Mouse (Mus musculus) gastrocnemius, postnatal 4 days (tissue): Measurements from ENCODE around the gene Rock2. TPM values are rescaled to one million over a fixed set of nuclear protein-coding genes. Genes with fewer than 3 reads are reported as not detected.

ENCODE experiments used
- DNase-seq, 2 experiments: peaks; one replicate each; pipeline ENCODE4 v3.0.0; 2021 to 2022; ENCODE audit warnings: low spot score in 2 of 2, mixed read lengths in 2 of 2
- total RNA-seq, 2 experiments: library from RNA; stranded (reverse); gene quantifications; 2 replicates each; pipeline ENCODE4 v1.2.3; 2021

The Rock2 gene
- total RNA-seq, 2 experiments from 2014 or later = 122 to 125 TPM

DNA sequence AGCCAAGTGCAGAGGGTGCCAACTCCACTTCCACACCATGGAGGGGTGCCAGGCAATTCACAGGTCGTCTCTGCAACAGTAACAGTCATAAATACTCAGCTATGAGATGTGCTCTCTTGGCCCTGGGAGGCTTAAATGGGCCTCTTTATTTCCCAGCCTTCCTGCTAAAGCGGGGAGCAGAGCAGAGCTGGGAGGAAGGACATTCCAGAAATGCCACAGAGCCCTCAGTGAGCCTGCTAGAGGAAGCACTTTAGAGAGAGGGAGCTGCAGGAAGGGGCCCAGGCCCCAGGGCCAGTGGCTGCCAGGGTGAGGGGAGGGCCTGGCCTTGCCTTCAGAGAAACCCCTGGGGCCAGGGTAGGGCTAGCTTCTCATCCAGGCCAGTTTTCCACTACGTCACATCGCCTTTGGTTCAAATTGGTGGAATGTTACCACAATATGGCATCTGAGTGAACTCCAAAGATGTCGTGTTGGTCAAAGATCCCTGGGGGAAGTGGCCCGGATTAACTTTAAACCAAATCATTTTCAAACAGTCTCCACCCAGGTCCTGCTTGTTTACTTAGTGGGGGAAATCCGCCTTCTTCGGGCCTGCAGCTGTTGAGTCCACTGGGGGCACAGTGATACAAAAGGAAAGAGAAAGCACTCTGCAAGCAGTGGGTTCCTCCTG lies 24.2 kb upstream of the Rock2 start:
- DNase-seq = peak; percentile 30 to 62

DNA sequence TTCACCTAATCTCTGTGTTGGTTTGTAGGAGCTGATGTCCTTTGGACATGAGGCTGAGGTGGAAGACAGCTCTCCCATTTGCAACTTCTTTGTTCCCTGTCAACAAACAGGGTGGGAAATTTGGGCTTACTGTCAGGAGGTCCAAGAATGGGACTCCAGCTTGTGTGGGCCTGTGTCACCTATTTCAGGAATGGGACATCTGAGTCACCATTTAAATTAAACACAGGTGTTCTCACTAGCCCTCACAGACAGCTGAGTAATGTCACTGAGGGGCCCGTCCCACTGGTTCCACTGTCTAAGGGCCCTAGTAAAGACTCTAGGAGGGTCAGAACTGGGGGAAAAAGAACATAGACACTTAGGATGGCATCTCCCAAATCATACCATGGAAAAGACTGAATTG lies 22.7 kb upstream of the Rock2 start:
- DNase-seq = no peak

DNA sequence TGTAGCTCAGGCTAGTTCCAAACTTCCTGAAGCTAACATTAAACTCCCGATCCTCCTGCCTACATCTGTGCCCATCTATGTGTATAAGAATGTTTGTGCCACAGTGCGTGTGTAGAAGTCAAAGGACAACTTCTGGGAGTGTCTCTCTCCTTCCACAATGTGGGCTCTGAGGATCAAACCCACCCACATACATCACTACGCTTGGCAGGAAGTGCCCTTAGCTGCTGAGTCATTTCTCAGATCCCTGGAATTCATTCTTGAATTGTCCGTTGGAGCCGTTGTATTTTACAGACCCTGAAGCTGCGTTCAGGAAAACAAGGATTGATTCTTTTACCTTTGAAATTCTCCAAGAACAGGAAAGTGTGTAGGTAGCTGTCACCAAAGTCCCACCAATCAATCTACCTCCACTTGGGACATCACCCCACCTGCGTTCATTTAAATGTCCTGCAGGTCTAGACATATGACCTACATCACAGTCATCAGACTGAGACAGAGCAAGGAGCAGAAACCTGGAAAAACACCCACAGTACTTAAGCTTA lies 21.7 kb upstream of the Rock2 start:
- DNase-seq = no peak

DNA sequence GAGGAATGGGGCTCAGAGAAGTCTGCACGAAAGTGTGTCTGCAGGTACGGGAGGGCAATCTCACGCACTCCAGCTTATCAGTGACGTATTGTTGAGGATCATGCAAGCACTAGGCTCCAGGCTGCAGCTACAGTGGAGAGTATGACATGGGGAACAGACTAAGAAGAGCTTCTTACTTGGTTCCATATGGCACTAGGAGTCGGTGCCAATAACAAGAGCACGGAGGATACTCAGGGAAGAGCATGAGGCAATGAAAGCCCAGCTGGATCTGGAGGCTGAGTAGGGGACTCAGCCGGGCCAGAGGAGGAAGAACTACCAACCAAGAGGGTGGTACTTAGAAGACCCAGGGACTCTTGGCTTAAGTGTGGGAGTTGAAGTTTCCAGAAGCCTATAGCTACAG lies 21.1 kb upstream of the Rock2 start:
- DNase-seq = no peak

DNA sequence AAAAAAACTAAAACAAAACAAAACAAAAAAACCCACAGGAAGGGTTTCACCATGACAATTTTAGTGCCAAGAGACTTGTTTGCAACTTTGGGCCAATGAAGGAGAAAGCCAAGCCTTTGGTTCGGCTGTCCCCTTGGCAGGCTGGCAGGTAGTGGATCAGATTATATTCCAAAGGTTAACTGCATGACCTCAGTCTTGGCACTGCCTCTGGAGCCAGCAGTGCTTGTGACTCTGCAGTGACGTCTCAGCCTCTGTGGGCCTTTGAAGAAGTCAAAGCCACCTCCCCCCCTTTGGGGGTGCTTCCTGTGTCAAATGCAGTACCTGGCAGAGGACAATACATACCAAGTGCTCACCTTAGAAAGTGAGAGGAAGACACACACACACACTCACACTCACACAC lies 20.6 kb upstream of the Rock2 start:
- peak in 1 of 2 experiments; percentile 26 for DNase-seq

DNA sequence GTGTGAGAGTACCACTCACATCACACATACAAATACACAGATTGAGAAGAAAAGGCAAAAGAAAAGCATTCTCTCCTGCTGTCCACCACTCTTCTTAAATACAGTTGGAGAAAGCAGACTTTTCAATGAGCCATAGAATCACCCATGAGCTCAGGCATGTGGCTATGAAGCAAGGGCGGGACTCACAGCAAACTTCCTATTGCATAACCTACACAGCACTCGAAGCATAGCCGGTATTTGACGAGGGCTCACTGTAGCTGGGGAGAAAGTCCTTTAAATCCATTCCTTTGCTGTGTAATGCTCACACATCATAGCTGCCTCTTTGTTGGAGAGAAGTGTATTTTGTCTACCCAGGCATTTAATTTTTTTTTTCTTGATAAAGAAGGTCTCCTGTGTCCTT lies 19.4 kb upstream of the Rock2 start:
- DNase-seq = no peak

DNA sequence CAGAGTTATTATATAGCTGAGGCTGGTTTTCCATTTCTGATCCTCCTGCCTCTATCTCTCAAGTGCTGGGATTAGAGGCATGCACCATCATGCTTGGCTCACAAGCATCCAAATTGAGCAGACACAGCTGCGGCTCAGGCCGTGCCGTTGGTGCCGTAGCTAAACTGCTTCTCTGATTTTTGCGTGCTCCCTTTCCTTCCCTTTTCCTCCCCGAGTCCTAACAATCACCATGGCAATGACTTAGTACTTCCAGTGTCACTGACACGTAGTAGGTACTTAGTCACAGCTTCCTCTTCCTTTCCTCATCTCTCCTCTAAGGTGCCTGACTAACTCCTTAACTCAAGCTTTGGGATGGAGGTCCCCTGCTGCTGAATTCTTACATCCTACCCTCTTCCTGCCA lies 19.0 kb upstream of the Rock2 start:
- DNase-seq = no peak

DNA sequence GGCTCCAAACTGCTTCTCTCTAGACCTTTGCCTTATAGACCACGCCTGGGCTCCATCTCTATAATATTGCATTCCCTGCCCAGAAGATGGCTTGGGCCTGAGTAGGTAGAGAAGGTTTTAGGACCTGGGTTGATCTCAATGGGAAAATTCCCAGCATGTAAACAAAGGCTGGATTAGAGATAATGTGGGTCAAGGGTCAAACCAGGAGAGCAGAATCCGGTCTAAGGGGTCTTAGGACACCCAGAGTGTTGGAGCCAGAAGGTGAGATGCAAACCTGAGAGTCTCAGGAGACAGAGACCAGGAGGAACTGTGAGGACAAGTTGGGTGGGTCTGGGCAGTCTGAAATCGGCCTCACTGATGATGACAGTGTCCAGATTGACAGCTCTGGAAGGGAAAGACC lies 18.0 kb upstream of the Rock2 start:
- DNase-seq = no peak

DNA sequence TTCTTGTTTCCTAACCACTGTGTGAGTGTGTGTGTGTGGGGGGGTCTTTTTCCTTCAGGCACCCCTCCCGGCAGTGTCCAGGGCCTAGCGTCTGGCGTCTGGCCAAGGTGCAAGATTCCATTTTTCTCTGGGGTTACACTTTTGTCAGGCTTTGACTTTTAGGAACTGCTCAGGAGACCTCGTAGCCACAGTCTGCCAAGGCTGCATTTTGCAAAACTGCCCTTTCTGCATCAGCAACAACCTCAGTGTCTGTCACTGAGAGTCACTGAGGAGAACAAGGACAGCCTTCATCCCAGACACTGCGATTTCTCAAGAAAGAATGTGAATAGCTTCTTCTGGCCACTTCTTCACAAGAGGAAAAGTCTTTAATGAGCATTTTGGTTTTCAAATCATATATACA lies 17.6 kb upstream of the Rock2 start:
- DNase-seq = no peak

DNA sequence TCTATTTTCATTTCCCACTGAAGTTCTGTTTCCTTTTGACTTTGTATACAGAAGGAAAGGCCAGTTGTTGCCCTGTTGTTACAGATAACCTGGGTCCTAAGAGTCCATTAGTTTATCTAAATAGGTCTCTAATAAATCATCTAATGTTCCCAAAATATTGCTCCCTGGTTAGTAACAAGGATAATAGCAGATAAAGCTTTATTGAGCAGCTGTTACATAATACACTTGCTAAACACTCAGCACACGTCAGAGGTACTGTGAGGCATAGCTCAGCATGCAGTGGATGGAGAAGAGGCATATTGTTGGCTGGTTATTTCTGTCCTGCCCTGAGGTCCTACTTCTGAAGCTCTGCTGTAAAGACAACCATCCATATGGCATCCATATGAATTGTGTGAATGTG lies 17.0 kb upstream of the Rock2 start:
- DNase-seq = no peak

DNA sequence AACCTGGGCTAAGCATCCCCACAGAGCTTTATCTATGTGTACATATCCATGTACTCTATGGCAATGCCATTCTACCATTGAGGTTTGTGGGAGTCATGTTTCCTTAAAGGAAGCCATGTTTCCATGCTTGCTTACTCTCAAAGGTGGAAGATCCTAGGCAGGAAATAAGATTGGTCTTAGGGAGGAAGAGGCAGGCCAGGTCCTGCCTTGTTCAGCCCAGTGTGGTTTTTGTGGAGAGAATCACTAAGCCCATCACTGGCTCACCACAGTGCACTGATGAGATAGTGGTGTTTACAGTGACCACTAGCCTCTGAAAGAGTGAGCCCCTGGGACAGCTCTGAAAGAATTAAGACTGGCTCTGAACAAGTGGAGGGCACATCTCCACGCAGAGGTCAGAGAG lies 15.3 kb upstream of the Rock2 start:
- DNase-seq = no peak

DNA sequence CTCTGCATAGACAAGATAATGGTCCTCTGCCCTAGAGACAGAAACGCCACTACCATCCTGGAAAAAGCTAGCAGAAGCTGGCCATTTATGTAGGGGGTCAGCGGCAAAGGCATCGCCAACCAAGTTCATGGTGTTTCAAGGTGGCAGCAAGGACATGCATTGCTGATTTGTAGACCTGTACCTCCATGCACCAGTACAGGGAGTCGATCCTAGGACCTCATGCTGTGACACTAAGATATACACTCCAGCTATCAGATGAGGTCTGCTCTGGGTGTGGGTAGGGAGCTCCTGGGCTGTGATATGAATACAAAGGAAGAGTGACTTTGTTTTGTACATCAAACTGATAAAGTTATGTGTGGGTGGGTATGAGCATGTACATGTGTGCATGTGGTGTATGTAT lies 14.6 kb upstream of the Rock2 start:
- no peak for DNase-seq

DNA sequence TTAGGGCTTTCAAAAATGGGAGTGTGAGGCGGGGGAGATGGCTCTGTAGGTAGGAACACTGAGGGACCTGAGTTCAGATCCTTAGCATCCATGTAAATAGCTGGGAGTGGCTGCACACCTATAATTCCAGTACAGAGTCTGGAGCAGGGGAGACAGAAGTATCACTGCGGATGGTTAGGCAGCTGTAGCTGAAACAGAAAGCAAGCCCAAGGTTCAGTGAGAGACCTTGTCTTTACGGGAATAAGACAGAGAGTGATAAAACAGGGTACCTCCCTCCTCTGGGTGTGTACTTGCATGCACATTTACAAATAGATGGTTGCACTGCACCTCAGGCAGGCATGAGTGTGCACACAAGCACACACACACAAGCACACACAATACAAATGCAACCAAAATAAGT lies 12.3 kb upstream of the Rock2 start:
- DNase-seq = no peak

DNA sequence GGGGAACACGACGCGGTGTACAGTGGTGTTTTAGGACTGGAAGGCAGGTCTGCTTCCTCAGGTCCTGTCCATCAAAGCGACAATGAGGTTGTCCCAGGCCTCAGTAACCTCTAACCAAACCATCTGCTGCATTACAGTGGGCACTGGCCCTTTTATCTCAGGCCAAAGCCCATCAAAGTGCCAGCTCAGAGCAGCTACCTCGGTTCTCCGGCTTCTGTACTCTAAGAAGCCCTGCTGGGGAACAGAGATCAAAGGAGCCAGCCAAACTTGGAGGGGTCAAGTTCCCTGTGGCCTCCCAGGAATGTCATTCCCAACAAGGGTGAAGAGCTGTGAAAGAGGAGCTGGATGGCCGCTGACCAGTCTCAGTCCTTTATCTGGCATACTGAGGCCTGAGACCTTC lies 11.6 kb upstream of the Rock2 start:
- no peak for DNase-seq

DNA sequence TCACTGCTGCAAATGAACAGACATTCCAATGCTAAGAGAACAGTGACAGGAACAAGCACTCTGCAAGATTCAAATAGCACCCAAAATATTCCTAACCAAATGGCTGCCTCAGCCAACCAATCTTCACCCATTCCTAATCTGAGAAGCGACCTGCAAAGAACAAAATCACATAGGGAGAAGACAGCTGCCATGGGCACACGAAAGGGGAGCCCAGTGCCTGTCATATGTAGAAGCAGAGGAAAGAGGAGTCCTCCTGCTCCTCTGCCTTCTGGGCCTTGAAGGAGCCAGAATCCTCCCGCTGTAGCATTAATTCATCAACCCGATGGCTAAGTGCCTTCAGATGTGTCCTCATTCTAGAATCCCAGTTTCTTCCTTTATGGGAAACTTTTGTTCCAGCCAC lies 10.2 kb upstream of the Rock2 start:
- DNase-seq = no peak

DNA sequence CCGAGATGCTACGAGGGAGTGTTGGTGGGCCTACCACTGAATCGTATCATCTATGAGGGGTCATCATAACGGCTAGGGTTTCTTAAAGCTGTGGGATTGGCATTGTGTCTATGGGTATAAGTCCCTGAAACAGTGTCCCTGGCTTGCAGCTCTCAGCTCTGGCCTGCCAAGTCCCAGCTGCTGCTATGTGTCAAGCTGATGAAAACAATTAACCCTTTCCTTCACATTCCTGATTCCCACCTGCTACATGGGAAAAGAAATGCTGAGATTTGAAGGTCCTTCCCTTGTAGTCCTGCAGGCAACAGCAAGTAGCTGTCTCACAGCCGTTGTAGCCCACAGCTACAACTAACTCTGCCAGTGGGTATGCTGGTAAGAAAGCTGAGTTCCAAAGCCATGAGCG lies 8.3 kb upstream of the Rock2 start:
- DNase-seq = no peak

DNA sequence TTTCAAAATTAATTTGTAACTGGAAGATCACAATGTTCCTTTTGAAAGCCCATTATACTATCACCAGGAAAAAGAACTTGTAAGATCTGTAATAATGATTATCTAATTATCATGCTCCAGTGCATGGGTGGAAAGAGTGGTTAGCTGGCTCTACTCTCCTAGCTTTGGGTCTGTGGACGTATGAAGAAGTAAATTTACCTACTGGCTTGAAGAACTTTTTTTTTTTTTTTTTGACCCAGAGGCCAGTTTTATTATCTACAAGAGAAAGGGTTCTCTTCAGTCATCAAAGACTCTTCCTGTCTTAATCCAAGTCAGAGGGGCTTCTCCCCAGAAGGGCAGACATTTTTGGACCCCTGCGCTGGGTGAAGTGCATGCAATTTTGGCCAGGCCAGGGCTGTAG lies 1.7 kb upstream of the Rock2 start:
- DNase-seq = no peak

DNA sequence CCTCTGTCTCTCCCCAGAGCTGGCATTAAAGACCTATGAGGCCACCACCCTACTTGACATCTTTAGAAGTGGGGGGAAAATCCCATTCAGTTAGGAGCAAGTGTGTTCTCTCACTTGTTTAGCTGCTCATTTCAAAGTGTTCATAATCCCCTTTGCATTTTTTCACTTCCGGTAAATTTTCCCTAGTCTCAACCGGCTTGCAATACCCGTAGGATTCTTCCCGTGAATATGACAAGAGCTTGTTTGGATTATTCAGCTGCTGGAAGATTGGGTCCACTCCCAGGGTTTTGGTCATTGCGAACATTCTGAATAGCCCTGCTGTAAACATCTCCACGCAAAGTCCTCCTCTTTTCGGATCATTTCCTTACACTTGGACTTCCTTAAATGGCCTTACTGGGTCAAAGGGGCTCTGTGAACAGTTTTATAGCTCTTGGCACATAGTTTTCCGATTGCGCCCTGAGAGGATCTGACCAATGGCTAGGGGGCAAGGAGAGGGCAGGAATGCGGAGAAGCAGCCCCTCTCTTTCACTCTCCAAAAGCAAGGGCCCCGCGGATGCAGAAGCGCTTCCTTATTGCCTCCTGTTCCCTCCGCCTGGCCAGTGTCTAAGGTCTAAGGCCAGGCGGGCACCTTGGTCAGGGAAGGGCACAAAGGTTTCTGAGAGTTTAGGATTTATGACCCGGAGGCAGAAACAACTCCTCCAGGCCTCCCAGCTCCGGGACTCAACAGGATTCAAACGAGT lies 869 bp upstream of the Rock2 start:
- no peak for DNase-seq

DNA sequence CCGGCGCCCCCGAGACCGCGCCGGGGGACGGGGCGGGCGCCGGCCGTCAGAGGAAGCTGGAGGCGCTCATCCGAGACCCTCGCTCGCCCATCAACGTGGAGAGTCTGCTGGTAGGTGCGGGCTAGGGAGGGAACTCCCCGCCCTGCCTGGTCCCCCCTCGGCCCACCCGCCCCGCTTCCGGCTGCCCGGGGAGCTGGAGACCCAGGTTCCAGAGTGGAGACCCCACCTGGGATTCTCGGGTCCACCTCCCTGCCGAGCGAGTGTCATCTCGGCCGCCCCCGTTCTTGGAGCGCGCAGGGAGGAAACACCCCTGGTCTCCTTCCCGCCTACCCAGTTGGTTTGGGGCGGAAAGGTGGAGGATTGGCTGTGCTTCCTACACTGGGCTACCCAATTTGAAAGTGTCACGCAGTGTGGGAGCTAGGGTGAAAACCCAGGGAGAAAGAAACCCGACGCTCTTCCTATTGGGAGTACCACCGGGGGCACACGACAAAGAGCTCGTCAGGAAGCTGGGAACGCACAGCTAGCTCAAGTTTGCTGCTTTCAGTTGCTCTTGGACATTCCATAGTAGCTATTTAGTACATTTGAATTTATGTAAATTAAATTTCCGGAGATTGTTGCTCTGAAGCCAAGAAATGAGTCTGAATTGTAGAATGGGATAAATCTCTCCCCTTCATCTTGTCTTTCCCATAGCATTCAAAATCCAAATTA lies 680 bp downstream of the Rock2 start:
- peak; percentile 39 to 53 for DNase-seq

DNA sequence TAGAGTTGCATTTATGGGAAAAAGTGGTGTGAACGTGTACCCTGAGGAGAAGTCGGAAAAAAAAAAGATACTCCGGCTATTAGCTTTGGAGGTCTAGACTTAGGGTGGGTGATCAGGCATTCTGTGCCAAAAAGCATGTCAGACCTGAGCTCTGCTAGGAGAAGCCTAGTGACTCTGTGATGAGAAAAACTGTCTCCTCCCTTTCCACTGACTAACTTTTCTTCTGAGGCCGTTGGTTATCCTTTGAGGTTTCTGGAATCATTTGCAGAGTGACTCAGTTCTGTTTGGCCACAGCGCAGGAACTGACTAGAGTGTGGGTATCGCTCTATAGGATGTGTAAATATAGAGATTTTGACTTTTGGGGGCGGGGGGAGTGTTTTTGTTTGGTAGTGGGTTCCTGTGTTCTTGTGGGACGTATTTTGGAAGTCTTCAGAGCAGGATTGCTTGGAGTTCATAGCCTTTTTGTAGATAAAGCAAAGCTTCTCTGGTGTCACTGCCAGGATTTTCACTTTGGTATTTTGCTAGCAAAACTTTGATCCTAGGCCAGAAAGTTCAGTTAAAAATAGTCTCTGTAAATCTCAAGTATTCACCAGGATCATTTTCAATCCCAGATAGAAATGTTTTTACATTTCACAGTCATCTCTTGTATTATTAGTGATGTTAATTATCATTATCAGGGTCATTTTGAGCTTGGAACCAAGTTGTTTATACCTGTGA lies 1.5 kb downstream of the Rock2 start:
- DNase-seq = no peak

DNA sequence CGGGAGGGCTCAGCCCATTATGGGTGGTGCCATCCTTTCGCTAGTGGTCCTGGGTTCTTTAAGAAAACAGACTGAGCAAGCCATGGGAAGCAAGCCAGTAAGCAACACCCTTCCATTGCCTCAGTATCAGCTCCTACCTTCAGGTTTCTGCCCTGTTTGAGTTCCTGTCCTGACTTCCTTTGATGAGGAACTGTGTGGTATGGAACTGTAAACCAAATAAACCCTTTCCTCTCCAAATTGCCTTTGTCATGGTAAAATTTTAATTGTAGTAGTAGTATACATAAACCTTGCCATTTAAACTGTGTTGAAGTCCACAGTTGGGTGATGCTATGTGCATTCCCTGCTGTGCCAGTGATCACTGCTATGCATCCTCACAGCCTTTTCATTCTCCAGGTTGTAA lies 2.5 kb downstream of the Rock2 start:
- DNase-seq = no peak

DNA sequence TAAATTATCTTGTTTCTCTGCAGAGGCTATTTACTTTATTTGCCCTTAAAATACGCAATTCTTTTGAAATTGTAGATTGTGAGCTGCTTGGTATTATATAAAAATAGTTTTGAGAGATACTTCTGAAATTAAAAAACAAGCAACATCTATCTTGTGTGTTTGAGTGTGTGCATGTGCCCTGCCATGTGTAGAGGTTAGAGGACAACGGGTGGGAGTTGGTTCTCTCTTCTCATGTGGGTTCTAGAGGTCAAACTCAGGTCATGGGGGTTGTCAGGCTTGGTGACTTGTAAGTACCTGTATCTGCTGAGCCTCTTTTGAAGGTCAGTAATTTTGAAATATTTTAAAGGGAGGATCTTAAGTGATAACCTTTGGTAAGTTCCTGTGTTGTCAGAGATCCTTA lies 3.5 kb downstream of the Rock2 start:
- no peak for DNase-seq
